Mouse (Mus musculus) forebrain, embryonic 11.5 days (tissue): ENCODE measurements at regions not wholly inside any gene's neighbourhood (a gene's known extent, or its start where the extent isn't known, plus 50 kb on each side); places are given as distances from the start of the nearest gene placed in this dataset.

Source experiments
- ATAC-seq: fragments of 200-750 bp; cut with Nextera tagmentation; replicated peaks from 2 replicates; pipeline ENCODE4 v1.8.0; 2017; ENCODE audit warnings: moderate TSS enrichment; ENCODE audit not compliant: low FRiP score
- DNase-seq: peaks from one replicate; pipeline ENCODE4 v3.0.0-alpha.2; 2017; ENCODE audit warnings: low spot score
- H3K27ac ChIP-seq: fragments of 300-500 bp; sonication (generic); 2 replicates; pipeline ENCODE4 v1.5.1; 2014; ENCODE audit warnings: low read depth, low read length
- H3K27me3 ChIP-seq: fragments of 300-500 bp; sonication (generic); 2 replicates; pipeline ENCODE4 v1.6.1; 2014; ENCODE audit warnings: mild to moderate bottlenecking, low read length, mixed read lengths; ENCODE audit not compliant: control insufficient read depth, insufficient read depth
- H3K36me3 ChIP-seq: fragments of 300-500 bp; sonication (generic); 2 replicates; pipeline ENCODE4 v1.6.1; 2014; ENCODE audit warnings: mild to moderate bottlenecking, low read length, moderate library complexity, mixed read lengths; ENCODE audit not compliant: control insufficient read depth, insufficient read depth
- H3K4me1 ChIP-seq: fragments of 300-500 bp; sonication (generic); replicated peaks from 2 replicates; pipeline ENCODE4 v1.6.1; 2014; ENCODE audit warnings: low read length, mixed read lengths; ENCODE audit not compliant: control insufficient read depth, insufficient read depth
- H3K4me2 ChIP-seq: fragments of 300-500 bp; sonication (generic); 2 replicates; pipeline ENCODE4 v1.6.1; 2014; ENCODE audit warnings: low read depth, mild to moderate bottlenecking, low read length, moderate library complexity, mixed read lengths; ENCODE audit not compliant: severe bottlenecking
- H3K4me3 ChIP-seq: fragments of 300-500 bp; sonication (generic); 2 replicates; pipeline ENCODE4 v1.5.1; 2014; ENCODE audit warnings: low read depth, low read length
- H3K9ac ChIP-seq: fragments of 300-500 bp; sonication (generic); 2 replicates; pipeline ENCODE4 v1.6.1; 2014; ENCODE audit warnings: low read length
- H3K9me3 ChIP-seq: fragments of 300-500 bp; sonication (generic); 2 replicates; pipeline ENCODE4 v1.6.1; 2016; ENCODE audit warnings: low read length, mixed read lengths; ENCODE audit not compliant: control insufficient read depth
- WGBS: fragments of 180-500 bp; shearing (Covaris S2); extraction: QIAGEN DNeasy Blood & Tissue Kit; methylation state at CpG from one replicate; pipeline ENCODE4 v1.1.7; 2014; 5-methylcytosine and 5-hydroxymethylcytosine counted together

DNA sequence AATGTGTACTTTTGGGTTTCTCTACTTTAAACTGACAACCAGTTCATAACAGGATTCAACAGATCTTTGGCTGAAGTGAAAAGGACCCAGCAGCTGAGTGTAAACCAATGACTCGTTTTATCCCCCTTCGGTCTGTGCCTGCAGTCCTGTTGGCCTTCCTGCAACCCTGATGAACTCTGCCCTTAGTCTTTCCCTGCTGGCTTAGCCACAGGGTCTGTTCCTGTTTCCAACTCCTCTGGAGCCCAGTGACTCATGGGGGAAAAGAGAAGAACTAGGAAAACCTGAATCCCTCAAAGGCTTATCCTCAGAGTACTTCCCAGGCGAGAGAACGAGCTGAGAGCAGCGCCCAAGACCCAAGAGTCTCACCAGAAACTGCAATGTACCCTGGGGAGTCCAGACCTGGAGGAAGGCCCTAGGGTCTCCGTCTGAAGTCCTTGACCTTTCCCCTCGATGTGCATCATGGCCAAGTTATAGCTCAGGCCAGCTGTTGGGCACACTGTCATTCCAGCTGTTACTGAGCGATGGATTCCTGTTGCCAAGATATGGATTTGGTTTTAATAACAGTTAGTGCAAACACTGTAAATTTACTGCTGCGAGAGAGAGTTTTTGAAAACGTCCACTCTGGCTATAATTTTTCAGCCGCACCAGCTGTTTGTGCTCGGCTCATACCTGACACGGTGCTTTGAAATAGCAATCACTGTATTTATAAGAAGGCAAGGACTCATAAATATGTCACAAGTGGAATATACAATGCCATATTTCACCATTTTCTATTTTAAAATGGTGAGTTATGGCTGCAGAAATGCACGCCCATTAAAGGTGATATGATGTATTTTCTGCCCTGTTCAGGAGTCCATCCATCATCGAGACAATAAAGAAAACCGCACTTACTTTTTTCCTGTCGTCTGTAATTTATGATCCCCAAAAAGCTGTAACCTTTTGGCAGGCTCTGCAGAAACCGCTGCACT, 63.3 kb upstream of the Zfp703 start:
- Histone ChIP-seq H3K9ac (no peak overlapping the region), H3K27me3 (no peaks in the 10 kb centered on the region), H3K4me3 (no peak overlapping the region), H3K4me1 (no peaks in the 10 kb centered on the region), H3K4me2 (no peak overlapping the region), H3K27ac (no peak overlapping the region), H3K36me3 (no peaks in the 10 kb centered on the region), H3K9me3 (no peaks in the 10 kb centered on the region)
- DNase-seq: no peak
- ATAC-seq: no peak
- WGBS: 89% methylated on average over 18 of the region's 18 CpGs

DNA sequence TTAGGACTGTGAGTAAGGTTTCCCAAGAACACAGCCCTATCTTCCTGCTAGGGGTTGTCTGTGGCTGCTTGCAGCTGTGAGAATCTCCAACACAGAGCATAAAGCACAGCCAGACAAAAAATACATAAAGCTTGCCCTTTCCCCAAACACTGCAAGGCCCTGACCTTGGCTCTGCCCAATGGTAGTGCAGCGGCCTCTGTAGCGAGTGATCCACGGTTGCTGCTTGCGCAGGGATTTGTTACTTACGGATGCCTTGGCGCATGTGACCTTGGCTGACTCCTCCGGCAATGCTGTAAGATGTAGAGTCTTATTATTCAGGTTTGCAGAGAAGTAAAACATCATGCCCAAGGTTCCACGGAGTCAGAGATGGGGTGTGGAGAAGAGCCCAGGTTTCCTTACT, 61.4 kb upstream of the Zfp703 start:
- ATAC-seq: no peak
- WGBS: 85% methylated on average over 8 of the region's 8 CpGs
- Histone ChIP-seq H3K4me2 (no peak overlapping the region), H3K27ac (no peak overlapping the region), H3K9ac (no peak overlapping the region), H3K36me3 (no peaks in the 10 kb centered on the region), H3K4me1 (no peaks in the 10 kb centered on the region), H3K27me3 (no peaks in the 10 kb centered on the region), H3K9me3 (no peaks in the 10 kb centered on the region), H3K4me3 (no peak overlapping the region)
- DNase-seq: no peak

DNA sequence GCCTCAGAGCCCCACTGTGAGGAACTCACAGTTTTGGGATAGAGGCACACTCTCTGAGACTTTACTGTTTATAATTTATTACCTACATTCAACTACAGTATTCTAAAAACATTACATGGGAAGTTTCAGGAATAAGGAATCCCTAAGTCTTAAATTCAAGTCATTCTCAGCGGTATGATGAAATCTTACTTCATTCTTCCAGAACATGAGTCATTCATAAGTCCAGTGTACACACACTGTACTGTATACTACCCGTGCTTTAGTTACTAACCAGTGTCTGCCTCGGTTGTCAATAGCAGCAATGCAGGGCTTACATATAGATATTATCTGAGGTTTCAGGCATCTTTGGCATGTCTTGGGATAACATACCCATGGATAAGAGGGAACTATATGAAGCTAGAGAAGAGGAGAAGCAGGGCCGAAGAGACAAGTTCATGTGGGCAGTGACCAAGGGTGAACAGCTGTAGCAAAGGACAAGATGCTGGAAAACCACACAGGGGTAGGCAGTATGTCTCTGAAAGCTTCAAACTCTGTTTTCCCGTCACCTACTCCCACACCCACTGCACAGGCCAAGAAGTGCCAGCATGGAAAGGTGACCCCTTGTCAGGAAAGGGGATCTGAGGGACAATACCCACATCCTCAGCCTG, 55.5 kb upstream of the Zfp703 start:
- H3K27me3 ChIP-seq: no peaks in the 10 kb centered on the region

DNA sequence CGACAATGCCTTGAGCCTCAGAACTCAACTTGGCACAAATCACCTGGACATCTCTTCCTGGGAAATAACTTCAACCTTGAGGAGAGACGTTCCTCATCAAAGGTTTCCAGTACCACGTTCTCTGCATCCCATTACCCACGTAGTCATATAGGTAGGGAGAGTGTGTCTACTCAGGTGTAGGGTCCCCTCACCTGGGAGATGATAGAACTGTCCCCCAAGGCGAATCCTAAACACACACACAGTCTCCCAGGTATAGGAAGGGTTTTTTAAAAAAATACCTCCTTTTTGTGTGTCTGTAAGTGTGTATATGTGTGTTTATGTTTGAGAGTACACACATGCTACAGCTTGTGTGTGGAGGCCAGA, 55.0 kb upstream of the Zfp703 start:
- Histone ChIP-seq H3K36me3 (no peaks in the 10 kb centered on the region), H3K4me1 (no peaks in the 10 kb centered on the region), H3K9me3 (no peaks in the 10 kb centered on the region), H3K4me3 (no peak overlapping the region), H3K9ac (no peak overlapping the region), H3K27ac (no peak overlapping the region), H3K27me3 (no peaks in the 10 kb centered on the region), H3K4me2 (no peak overlapping the region)
- ATAC-seq (no peak), DNase-seq (no peak)
- WGBS: 92% methylated on average over 5 of the region's 5 CpGs

More for the DNA sequence above, 55.5 kb upstream of the Zfp703 start:
- ATAC-seq (no peak), DNase-seq (no peak)
- H3K9ac ChIP-seq: no peak overlapping the region
- H3K4me3 ChIP-seq: no peak overlapping the region
- H3K27ac ChIP-seq: no peak overlapping the region
- 86% methylated on average over 5 of the region's 5 CpGs for WGBS
- H3K4me2 ChIP-seq: no peak overlapping the region
- H3K9me3 ChIP-seq: no peaks in the 10 kb centered on the region
- no peaks in the 10 kb centered on the region for H3K36me3 ChIP-seq
- no peaks in the 10 kb centered on the region for H3K4me1 ChIP-seq

DNA sequence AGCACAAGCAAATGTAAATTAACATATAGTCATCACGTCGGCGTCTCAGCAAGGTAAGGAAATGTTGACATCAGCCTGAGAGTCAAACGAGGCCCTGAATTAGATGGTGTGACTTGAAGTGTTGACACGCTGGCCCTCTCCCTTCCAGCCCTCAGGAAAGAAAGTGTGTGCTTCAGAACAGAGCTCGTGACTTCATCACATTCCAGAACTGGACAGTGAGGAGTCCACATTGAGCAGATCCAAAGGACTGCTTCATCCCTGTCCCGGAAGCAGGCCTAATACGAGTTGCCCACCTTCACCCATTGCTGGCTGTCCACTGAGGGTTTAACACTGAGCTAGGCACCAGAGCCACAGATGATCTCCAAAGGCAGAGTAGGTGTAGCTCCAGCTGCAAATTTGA, 54.0 kb upstream of the Zfp703 start:
- Histone ChIP-seq H3K4me1 (no peaks in the 10 kb centered on the region), H3K4me2 (no peak overlapping the region), H3K36me3 (no peaks in the 10 kb centered on the region), H3K9me3 (no peaks in the 10 kb centered on the region), H3K9ac (no peak overlapping the region), H3K27me3 (no peaks in the 10 kb centered on the region), H3K27ac (no peak overlapping the region), H3K4me3 (no peak overlapping the region)
- no peak for DNase-seq
- no peak for ATAC-seq
- 87% methylated on average over 8 of the region's 8 CpGs for WGBS
